Mouse (Mus musculus) spleen, adult 2 months (tissue): ENCODE results near the gene Hjurp.

Source experiments
- CTCF ChIP-seq: fragments of 200-500 bp; IDR thresholded peaks from 2 replicates; pipeline ENCODE4 v1.5.1; 2011; ENCODE audit warnings: mild to moderate bottlenecking, inconsistent platforms; ENCODE audit not compliant: insufficient read depth, insufficient read length, insufficient replicate concordance; ENCODE audit errors: extremely low read depth
- POLR2A ChIP-seq: fragments of 200-500 bp; IDR thresholded peaks from 2 replicates; pipeline ENCODE4 v1.6.1; 2011; ENCODE audit warnings: low read depth, low read length, inconsistent platforms

DNA sequence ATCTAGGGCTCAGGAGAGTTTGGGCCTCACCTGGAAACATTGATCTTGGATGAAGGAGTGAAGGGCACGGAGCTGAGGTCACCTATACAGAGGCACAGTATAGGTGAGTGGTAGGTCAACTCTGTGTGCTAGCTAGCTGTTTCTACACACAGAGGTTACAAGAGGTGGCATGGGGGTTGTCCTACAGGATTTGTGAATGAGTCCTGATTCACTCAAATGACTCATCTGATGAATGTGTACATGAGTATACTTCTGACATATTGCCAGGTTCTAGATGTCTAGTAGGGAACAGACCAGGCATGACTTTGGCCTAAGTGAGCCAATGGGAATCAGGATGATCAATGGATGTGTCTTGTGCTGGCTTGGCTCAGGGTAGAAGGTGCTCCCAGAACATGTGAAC lies 39.8 kb upstream of the Hjurp start:
- TF ChIP-seq POLR2A: no peak
- no peak for TF ChIP-seq CTCF
